Comparison of ENCODE assay signal across 8 mouse cellular contexts in the genomic region with DNA sequence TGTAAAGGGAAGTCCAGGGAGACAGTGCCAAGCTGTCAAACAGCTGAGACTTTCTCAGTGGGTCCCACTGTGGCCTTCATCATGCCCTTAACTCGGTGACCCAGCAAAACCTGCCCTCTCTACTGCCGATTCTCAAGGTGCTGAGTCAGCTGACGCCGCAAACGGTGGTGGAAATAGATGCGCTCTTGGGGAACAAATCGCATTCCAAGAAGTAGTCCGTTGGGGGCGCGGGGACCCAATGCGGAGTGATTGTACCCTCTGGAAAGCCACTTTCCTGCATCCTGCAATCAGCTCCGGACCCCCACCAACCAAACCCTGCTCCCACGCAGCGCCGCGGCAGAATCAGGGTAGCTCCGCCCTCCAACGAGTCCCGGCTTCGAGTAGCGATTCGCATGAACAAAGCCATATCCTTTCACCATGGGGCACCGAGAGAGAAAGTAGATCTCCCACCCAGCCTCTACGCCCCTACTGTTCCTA. TPM values are rescaled to one million over a fixed set of nuclear protein-coding genes. Genes with fewer than 3 reads are reported as not detected.
DNase-seq lines count a peak whose midpoint lies in the region; ATAC-seq and TF ChIP-seq lines count a peak whose summit lies in the region.

No protein-coding gene starts in this region.

- peaks cover 5% of the 10 kb centered on the region; the same call in 1 of the 2 replicates for H3K27me3 ChIP-seq in ES-Bruce4 (ENCODE audit: control insufficient read depth, insufficient read depth, low read length, poor library complexity, severe bottlenecking)
- no peaks in the 10 kb centered on the region for H3K27me3 ChIP-seq in forebrain, embryonic 16.5 days (replicated peaks; ENCODE audit: control insufficient read depth, insufficient read depth, low read length)
- peaks cover 36% of the 10 kb centered on the region for H3K27me3 ChIP-seq in liver, postnatal 0 days (ENCODE audit: insufficient read depth, low read length)
- H3K27me3 ChIP-seq in neural tube, embryonic 12.5 days (replicated peaks): peaks cover 11% of the 10 kb centered on the region

- peak overlapping the region; percentile 51 for H3K4me3 ChIP-seq in ES-Bruce4 (ENCODE audit: low read depth, low read length)
- H3K4me3 ChIP-seq in forebrain, embryonic 16.5 days (replicated peaks; ENCODE audit: low read length): peak overlapping the region; percentile 47
- peak overlapping the region; percentile 47 for H3K4me3 ChIP-seq in liver, postnatal 0 days (ENCODE audit: low read depth, low read length)
- H3K4me3 ChIP-seq in neural tube, embryonic 12.5 days: peak overlapping the region; percentile 38

- intact Hi-C loops in heart, postnatal 36 days (cut with DNase I): loop anchor here (5.0 kb wide), 2 partner anchors 55 to 60 kb away; no protein-coding TSS in a partner anchor

- H3K9ac ChIP-seq in ES-Bruce4 (ENCODE audit: low read depth, poor library complexity, severe bottlenecking): peak overlapping the region; percentile 10; the same call in 1 of the 2 replicates
- H3K9ac ChIP-seq in forebrain, embryonic 16.5 days (replicated peaks; ENCODE audit: low read depth, low read length): peak overlapping the region; percentile 58
- H3K9ac ChIP-seq in liver, postnatal 0 days (replicated peaks): peak overlapping the region; percentile 59
- H3K9ac ChIP-seq in neural tube, embryonic 12.5 days: peak overlapping the region; percentile 56

- no peak for TF ChIP-seq EP300 in ES-Bruce4 (IDR thresholded peaks at IDR 0.05; ENCODE audit: insufficient read depth, low read depth, low read length)
- TF ChIP-seq EP300 in liver, postnatal 0 days (IDR thresholded peaks at IDR 0.05; ENCODE audit: low read depth): no peak

- H3K4me2 ChIP-seq in forebrain, embryonic 16.5 days (ENCODE audit: low read length): peak overlapping the region; percentile 72
- peak overlapping the region; percentile 75 for H3K4me2 ChIP-seq in liver, postnatal 0 days (ENCODE audit: low read depth, low read length)
- H3K4me2 ChIP-seq in neural tube, embryonic 12.5 days (replicated peaks): peak overlapping the region; percentile 70

- peak; percentile 78 for DNase-seq in cerebellum, adult 8-10 months
- DNase-seq in heart, postnatal 36 days: peak; percentile 66 to 69
- peak; percentile 74 to 81 for DNase-seq in layer of hippocampus, adult 18-20 months (ENCODE audit: low spot score in 2 of 2)
- DNase-seq in liver, postnatal 0 days: peak; percentile 67
- peak; percentile 73 for DNase-seq in telencephalon, adult 2 months (ENCODE audit: low read depth, low spot score)

- no peaks in the 10 kb centered on the region for H3K36me3 ChIP-seq in ES-Bruce4 (ENCODE audit: control insufficient read depth, insufficient read depth, low read length, poor library complexity, severe bottlenecking)
- H3K36me3 ChIP-seq in forebrain, embryonic 16.5 days (ENCODE audit: control insufficient read depth, insufficient read depth): no peaks in the 10 kb centered on the region
- no peaks in the 10 kb centered on the region for H3K36me3 ChIP-seq in liver, postnatal 0 days (replicated peaks; ENCODE audit: insufficient read depth, low read length)
- no peaks in the 10 kb centered on the region for H3K36me3 ChIP-seq in neural tube, embryonic 12.5 days

- 1% methylated on average over 24 of the region's 24 CpGs for WGBS in forebrain, embryonic 16.5 days
- under 1% methylated on average over 24 of the region's 24 CpGs for WGBS in liver, postnatal 0 days (ENCODE audit: insufficient replicate concordance)
- 1% methylated on average over 24 of the region's 24 CpGs for WGBS in neural tube, embryonic 12.5 days

- no peak for TF ChIP-seq CTCF in ES-Bruce4 (IDR thresholded peaks at IDR 0.05; ENCODE audit: low read depth, low read length)
- no peak for TF ChIP-seq CTCF in liver, postnatal 0 days (IDR thresholded peaks at IDR 0.05; ENCODE audit: low read depth)

- H3K4me1 ChIP-seq in ES-Bruce4 (ENCODE audit: control insufficient read depth, insufficient read depth, low read length): no peaks in the 10 kb centered on the region
- peaks cover 16% of the 10 kb centered on the region for H3K4me1 ChIP-seq in forebrain, embryonic 16.5 days (replicated peaks; ENCODE audit: control insufficient read depth, insufficient read depth, low read length)
- H3K4me1 ChIP-seq in liver, postnatal 0 days (ENCODE audit: insufficient read depth): peaks cover 11% of the 10 kb centered on the region
- peaks cover 16% of the 10 kb centered on the region for H3K4me1 ChIP-seq in neural tube, embryonic 12.5 days

- H3K9me3 ChIP-seq in ES-Bruce4 (replicated peaks; ENCODE audit: control insufficient read depth, insufficient read depth, low read length, poor library complexity, severe bottlenecking): no peaks in the 10 kb centered on the region
- H3K9me3 ChIP-seq in forebrain, embryonic 16.5 days (ENCODE audit: control insufficient read depth, low read length): no peaks in the 10 kb centered on the region
- H3K9me3 ChIP-seq in liver, postnatal 0 days (ENCODE audit: low read length): no peaks in the 10 kb centered on the region
- no peaks in the 10 kb centered on the region for H3K9me3 ChIP-seq in neural tube, embryonic 12.5 days

- H3K27ac ChIP-seq in ES-Bruce4 (ENCODE audit: insufficient read depth, low read length): no peak overlapping the region
- H3K27ac ChIP-seq in forebrain, embryonic 16.5 days (ENCODE audit: low read length): peak overlapping the region; percentile 89
- no peak overlapping the region for H3K27ac ChIP-seq in liver, postnatal 0 days (ENCODE audit: low read depth)
- H3K27ac ChIP-seq in neural tube, embryonic 12.5 days: 0 out of 2 replicates have a peak overlapping the region, but pooled peaks have one; percentile 38

- no peak for TF ChIP-seq POLR2A in ES-Bruce4 (IDR thresholded peaks at IDR 0.05; ENCODE audit: insufficient read depth, low read length)

- ATAC-seq in forebrain, embryonic 16.5 days: peak; percentile 87
- ATAC-seq in liver, postnatal 0 days: peak; percentile 62; the same call in 1 of the 2 replicates
- ATAC-seq in neural tube, embryonic 12.5 days (ENCODE audit: low FRiP score, low read depth): peak; percentile 48

RNA-seq across cellular contexts. Expression of a gene that starts 5.9 kb away (rescaled TPM):
- polyA plus RNA-seq in ES-Bruce4 (2011; ENCODE audit: insufficient read depth, insufficient read length, low read depth, missing spikeins): 2.5 and 3.4 TPM in 2 replicates
- polyA plus RNA-seq in forebrain, embryonic 16.5 days (2015; fragmentation: Nextera tagmentation; extraction: Ambion mirVana): 5.7 and 6.0 TPM in 2 replicates
- under 1 TPM in 1 of 2 experiments, not detected in 1; 0.28 TPM for total RNA-seq in heart, postnatal 36 days (2021)
- total RNA-seq in layer of hippocampus, adult 18-20 months (2021): 10 to 100 TPM; 21.0 to 25.8 TPM
- polyA plus RNA-seq in liver, postnatal 0 days (2015; fragmentation: Nextera tagmentation; extraction: Ambion mirVana): 0.20 TPM in 2 replicates
- polyA plus RNA-seq in neural tube, embryonic 12.5 days (2016; fragmentation: Nextera tagmentation; extraction: Ambion mirVana): 5.6 and 5.8 TPM in 2 replicates

RNA-seq across cellular contexts. Expression of a gene that starts 8.2 kb away (rescaled TPM):
- polyA plus RNA-seq in ES-Bruce4 (2011; ENCODE audit: insufficient read depth, insufficient read length, low read depth, missing spikeins): 89.1 and 96.0 TPM in 2 replicates
- 162 and 166 TPM in 2 replicates for polyA plus RNA-seq in forebrain, embryonic 16.5 days (2015; fragmentation: Nextera tagmentation; extraction: Ambion mirVana)
- 10 to 100 TPM; 54.3 to 60.1 TPM for total RNA-seq in heart, postnatal 36 days (2021)
- 10 to 100 TPM; 51.4 to 59.8 TPM for total RNA-seq in layer of hippocampus, adult 18-20 months (2021)
- polyA plus RNA-seq in liver, postnatal 0 days (2015; fragmentation: Nextera tagmentation; extraction: Ambion mirVana): 71.5 and 72.0 TPM in 2 replicates
- polyA plus RNA-seq in neural tube, embryonic 12.5 days (2016; fragmentation: Nextera tagmentation; extraction: Ambion mirVana): 179 and 194 TPM in 2 replicates

RNA-seq across cellular contexts. Expression of a gene that starts 8.3 kb away (rescaled TPM):
- polyA plus RNA-seq in ES-Bruce4 (2011; ENCODE audit: insufficient read depth, insufficient read length, low read depth, missing spikeins): 1.7 and 3.3 TPM in 2 replicates
- 109 and 144 TPM in 2 replicates for polyA plus RNA-seq in forebrain, embryonic 16.5 days (2015; fragmentation: Nextera tagmentation; extraction: Ambion mirVana)
- total RNA-seq in heart, postnatal 36 days (2021): under 1 TPM; 0.27 to 0.89 TPM
- 100 to 1,000 TPM; 124 to 132 TPM for total RNA-seq in layer of hippocampus, adult 18-20 months (2021)
- 0.87 and 1.3 TPM in 2 replicates for polyA plus RNA-seq in liver, postnatal 0 days (2015; fragmentation: Nextera tagmentation; extraction: Ambion mirVana)
- polyA plus RNA-seq in neural tube, embryonic 12.5 days (2016; fragmentation: Nextera tagmentation; extraction: Ambion mirVana): 51.3 and 58.6 TPM in 2 replicates

RNA-seq across cellular contexts. Expression of a gene that starts 8.4 kb away (rescaled TPM):
- 25.9 and 27.5 TPM in 2 replicates for polyA plus RNA-seq in ES-Bruce4 (2011; ENCODE audit: insufficient read depth, insufficient read length, low read depth, missing spikeins)
- 31.0 and 32.5 TPM in 2 replicates for polyA plus RNA-seq in forebrain, embryonic 16.5 days (2015; fragmentation: Nextera tagmentation; extraction: Ambion mirVana)
- 1 to 10 TPM; 2.8 to 3.1 TPM for total RNA-seq in heart, postnatal 36 days (2021)
- total RNA-seq in layer of hippocampus, adult 18-20 months (2021): 10 to 100 TPM; 13.5 to 14.1 TPM
- polyA plus RNA-seq in liver, postnatal 0 days (2015; fragmentation: Nextera tagmentation; extraction: Ambion mirVana): 4.1 and 5.6 TPM in 2 replicates
- polyA plus RNA-seq in neural tube, embryonic 12.5 days (2016; fragmentation: Nextera tagmentation; extraction: Ambion mirVana): 32.1 and 32.6 TPM in 2 replicates

RNA-seq across cellular contexts. Expression of a gene that starts 37.2 kb away (rescaled TPM):
- polyA plus RNA-seq in ES-Bruce4 (2011; ENCODE audit: insufficient read depth, insufficient read length, low read depth, missing spikeins): 21.9 and 25.7 TPM in 2 replicates
- polyA plus RNA-seq in forebrain, embryonic 16.5 days (2015; fragmentation: Nextera tagmentation; extraction: Ambion mirVana): 132 and 146 TPM in 2 replicates
- 10 to 100 TPM; 21.8 to 22.8 TPM for total RNA-seq in heart, postnatal 36 days (2021)
- total RNA-seq in layer of hippocampus, adult 18-20 months (2021): 100 to 1,000 TPM; 531 to 556 TPM
- polyA plus RNA-seq in liver, postnatal 0 days (2015; fragmentation: Nextera tagmentation; extraction: Ambion mirVana): 7.8 and 8.7 TPM in 2 replicates
- polyA plus RNA-seq in neural tube, embryonic 12.5 days (2016; fragmentation: Nextera tagmentation; extraction: Ambion mirVana): 87.1 and 93.0 TPM in 2 replicates

Comparison
In these comparisons a context has a peak if more than half of its experiments do, and no peak if none do; other contexts are left out.
1. H3K27ac ChIP-seq: peak in forebrain, embryonic 16.5 days (single experiment) and neural tube, embryonic 12.5 days (single experiment); none in ES-Bruce4 (single experiment) and liver, postnatal 0 days (single experiment).
2. RNA of a gene that starts 8.3 kb away (polyA plus RNA-seq): 109 to 144 TPM in forebrain, embryonic 16.5 days and 51.3 to 58.6 TPM in neural tube, embryonic 12.5 days; 1.7 to 3.3 TPM in ES-Bruce4 and 0.87 to 1.3 TPM in liver, postnatal 0 days; every median in the first group is over 10 times any median in the second.
3. Peak in every context shown above with its lines, with median percentiles within 50 percentile points of each other: H3K4me3 ChIP-seq, H3K9ac ChIP-seq, DNase-seq, ATAC-seq and H3K4me2 ChIP-seq.